Mouse (Mus musculus) adrenal gland, postnatal 25 days (tissue): ENCODE results near the gene Akap7. TPM values are rescaled to one million over a fixed set of nuclear protein-coding genes. Genes with fewer than 3 reads are reported as not detected.

Experiments used
- DNase-seq: peaks from one replicate; pipeline ENCODE4 v3.0.0; 2021; ENCODE audit warnings: mixed read lengths
- long read RNA-seq: library from polyadenylated mRNA; stranded (forward); transcript quantifications from one replicate; pipeline ENCODE4 v2.0.0, GENCODE M21; 2021
- total RNA-seq: library from RNA; stranded (reverse); gene quantifications from 2 replicates; pipeline ENCODE4 v1.2.3, GENCODE M21; 2021

Akap7 gene
- 63.4 and 86.2 TPM in 2 replicates for total RNA-seq
- long read RNA-seq, transcript Akap7-203 (2 exons, 2,321 nt): major isoform, 12 of 44 reads
- long read RNA-seq, partial matches to known transcripts: 2 of 44 reads
- long read RNA-seq, other reads (novel, unspliced or antisense): 28 of 44 reads

DNA sequence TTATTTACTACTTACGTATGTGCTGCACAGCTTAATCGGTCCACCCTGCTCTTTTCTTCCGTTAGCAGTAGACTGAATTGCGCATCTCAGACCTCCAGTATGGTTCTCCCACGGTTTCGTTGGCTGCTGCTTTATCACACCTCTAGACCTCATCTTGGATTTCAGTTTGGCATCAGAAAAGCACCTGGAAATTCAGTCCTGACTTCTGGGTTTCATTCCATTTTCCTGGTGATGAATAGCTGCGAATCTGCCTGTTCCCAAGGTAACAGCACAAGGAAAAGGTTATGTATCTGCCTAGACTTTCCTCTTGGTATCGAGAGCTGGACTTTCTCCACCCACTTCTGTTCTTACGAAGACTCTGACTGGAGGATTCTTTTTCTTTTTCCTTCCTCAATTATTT lies at the start of gene Akap7:
Gene Akap7 (minus strand): TSS at position 101 of the 400 bp plus-strand sequence.
- no peak for DNase-seq

DNA sequence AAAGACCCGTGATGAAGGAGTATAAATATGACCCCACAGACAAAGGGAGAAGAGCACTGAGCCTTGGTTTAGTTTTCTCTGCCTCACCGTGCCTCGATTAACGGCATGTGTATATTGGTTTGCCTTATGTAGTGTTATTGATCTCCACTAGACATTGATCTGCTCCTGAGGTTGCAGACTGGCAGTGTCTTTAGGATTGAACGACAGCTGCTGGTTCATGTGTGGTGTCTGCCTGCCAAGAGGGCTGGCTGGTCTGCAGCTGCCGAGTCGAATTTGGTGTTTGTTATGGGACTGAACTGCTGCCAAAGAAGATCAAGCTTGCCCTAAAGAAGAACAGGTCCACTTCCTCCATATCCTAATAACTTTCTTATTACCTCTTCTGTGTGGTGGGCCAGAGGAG lies 46.7 kb upstream of the Akap7 start:
- no peak for DNase-seq

DNA sequence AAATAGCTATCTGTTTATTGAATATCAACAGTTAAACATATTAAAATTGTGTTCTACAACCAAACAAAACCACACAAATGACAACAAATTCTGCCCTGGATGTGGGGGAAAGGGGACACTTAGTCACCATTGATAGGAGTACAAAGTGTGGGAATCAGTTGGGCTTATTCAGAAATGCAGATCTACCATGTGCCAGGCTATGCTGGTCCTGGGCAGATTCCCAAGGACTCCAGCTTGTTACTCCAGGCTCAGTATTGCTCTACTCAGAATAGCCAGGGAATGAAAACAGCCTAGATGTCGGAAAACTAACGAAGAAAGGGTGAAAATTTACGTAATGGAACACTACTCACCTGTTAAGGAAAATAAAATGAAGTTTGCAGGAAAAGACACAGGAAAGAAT lies 46.3 kb upstream of the Akap7 start:
- DNase-seq: no peak

DNA sequence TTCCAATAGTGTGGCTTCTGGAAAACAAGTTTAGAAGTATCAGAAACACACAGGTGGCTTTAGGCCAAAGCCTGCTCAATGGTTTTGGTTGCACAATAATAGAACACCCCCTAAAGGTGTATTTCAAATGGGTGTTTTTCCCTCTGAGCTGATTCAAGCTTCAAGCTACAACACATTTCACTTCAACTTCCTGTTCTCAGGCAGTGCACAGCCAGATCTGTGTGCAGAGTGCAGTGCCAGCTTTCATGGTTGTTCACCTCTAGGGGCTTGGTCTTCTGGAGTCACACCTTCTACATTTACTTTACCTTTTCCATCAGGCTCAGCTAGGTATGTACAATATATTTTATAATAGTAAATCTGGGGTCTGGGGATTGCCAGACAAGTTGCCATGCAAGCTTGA lies 35.1 kb upstream of the Akap7 start:
- DNase-seq: no peak

DNA sequence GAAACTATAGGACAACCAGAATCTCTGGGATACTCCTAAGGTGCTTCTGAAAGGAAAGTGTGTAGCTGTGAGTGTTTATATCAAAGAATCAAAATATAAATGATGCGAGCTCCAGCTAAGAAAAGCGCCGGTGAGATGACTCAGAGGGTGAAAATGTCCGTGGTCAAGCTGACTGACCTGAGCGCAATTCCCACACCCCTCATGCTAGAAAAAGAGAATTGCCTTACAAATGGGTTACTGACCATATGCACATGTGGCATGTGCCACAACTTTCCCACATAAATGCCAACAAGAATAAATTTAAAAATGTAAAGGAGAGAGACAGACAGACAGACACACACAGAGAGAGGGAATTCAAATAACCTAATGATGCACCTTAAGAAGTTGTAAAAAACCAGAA lies 33.0 kb upstream of the Akap7 start:
- no peak for DNase-seq

DNA sequence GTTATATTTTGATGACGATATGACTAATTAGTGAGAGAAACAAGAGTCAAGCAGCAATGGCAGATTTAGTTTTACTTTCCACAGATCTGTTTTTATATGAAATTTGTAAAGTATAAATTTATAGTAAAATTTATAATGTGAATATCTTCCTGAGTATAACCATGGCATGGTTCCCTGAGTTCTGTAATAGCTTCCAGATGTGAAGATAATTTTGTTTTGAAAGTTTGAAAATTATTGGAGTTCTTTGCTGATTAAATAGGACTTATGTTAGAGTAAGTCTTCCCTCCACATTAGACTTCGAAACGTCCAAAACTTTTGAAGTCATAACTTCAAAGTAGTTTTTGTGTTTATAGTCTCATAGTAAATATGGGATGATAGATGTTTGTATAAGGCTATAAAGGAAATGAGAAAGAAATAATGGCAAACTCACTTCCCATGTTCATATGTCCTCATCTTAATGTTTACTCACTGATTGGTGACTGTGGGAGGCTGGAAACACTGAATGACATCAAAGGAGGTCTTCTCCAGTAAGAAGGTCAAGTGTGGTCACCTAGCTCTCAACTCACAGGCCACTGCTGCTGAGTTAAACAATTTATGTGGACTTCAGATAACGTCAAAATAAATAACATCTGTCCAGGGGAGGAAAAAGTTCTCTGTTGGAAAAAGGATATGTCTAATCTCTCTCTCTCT lies 25.9 kb upstream of the Akap7 start:
- no peak for DNase-seq

DNA sequence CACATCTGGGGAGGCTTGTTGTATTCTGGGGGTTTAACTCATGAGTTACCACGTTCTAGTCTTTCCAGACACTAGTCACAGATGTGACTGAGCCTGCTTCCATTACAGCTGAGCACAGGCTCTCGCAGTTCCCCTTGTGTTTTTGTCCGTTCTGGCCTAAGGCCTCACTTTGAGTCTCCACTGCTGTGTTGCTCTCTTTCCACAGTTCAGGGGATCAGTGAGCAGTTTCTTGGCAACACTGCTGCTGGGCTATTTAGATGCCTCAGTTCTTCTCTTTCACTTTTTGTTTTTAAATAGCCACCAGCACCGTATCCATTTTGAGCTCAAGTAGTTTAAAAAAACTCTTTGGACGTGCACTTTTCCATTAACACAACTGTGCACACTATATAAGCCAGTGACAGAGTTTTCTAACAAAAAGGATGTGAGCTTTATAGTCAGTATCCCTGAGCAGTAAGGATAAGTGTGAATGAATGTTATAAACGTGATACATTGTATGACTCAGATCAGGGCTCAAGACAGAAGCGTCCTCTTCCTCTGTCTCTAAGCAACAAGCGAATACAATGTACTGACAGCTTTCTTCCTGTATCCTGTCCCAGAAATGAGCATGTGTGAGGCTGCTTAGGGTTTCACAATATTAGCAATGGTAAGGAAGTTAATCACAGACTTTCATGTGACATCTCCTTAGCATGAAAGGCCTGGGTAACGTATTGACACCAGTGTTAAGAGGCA lies 23.8 kb upstream of the Akap7 start:
- DNase-seq: no peak

DNA sequence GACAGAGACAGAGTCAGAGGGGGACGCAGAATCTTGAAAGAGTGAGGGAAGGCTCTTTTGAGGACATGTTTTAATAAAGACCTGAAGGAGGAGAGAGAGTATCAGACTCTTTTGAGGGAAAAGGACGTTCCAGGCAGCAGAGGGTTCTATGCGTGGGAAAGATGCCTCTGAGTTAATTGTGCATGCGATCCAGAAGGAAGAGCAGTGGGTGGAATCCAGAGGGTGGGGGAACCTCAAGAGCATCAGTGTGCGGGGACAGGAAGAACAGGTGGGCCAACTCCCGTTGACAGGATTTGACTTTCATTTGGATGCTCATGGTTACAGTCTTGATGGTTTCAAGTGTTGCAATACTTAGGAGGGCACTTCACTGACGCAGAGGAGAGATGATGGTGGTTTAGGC lies 22.4 kb upstream of the Akap7 start:
- DNase-seq: no peak

DNA sequence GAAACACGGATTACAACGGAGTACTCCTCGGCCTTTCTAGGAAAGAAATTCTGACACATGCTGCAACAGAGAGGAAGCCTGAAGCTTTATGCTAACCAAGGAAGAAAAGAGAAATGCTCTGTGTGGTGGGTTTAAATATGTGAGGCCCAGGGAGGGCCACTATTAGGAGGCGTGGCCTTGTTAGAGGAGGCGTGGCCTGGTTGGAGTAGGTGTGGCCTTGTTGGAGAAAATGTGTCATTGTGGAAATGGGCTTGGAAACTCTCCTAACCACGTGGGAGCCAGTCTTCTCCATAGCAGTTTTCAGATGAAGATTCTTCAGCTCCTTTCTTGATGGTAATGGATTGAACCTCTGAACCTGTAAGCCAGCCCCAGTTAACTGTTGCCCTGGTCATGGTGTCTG lies 19.8 kb upstream of the Akap7 start:
- DNase-seq: no peak

DNA sequence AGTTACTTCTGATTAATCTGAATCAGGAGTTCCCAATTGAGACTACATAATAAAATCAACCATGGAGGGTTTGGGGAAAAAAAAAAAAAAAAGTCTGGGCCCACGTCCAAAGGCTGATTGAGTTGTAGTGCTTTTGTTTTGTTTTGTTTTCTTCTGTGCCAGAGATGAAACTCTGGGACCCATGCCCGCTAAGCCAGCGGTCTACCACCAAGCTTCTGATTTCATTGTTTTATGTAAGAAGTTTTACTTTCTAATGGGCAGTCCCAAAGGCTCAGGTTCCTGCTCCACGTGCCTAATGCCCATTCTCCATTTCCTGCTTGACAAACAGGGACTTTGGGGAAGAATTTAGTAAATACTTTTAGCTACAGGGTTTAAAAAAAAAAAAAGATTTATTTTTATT lies 18.0 kb upstream of the Akap7 start:
- no peak for DNase-seq

DNA sequence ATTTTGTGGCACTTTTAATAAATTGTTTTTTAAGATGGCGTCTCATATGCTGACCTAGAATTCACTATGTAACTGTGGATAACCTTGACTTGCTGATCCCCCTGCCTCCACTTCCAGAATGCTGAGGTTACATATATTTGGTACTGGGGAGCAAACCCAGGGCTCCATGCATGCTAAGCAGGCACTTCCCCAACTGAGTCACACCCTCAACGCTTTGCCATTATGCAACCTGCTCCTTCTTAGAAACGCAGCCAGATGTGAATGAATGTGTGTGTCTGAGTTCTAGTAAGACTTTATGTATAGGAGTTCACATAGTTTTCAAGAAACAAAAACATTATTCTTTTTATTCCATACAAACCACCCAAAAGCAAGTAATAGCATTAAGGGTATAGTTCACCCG lies 13.5 kb upstream of the Akap7 start:
- no peak for DNase-seq

DNA sequence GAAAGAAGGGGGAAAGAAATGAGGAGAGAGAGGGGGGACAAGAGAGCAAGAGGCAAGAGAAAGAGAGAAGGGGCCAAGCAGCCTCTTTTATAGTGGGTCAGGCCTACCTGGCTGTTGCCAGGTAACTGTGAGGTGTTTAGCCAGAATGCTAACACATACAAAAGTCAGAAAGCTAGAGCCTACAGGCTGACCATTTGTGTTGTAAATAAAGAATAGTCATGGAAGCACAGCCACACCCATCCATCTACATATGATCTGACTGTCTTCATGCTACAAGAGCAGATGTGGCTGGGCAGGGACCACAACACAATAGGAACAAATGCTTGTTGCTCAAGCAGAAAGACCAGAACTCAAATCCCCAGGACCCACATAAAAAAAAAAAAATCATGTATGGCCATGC lies 11.9 kb upstream of the Akap7 start:
- no peak for DNase-seq

DNA sequence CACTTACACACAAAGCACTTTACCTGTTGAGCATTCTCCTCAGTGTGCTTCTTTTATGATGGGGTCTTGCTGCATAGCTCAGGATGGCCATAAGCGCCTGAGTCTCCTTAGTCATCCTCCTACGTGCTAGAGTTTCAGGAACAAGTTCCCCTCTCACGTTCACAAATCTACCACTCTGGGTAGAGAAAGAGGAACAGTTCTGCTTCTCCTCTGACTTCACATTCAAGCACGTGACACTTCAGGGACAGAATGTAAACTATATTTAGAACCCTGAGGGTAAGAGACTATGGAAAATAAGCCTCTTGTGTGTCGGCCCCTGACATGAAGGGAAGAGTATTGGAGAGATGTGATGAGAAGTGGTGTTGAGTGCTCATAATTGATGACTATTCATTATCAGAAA lies 10.7 kb upstream of the Akap7 start:
- no peak for DNase-seq

DNA sequence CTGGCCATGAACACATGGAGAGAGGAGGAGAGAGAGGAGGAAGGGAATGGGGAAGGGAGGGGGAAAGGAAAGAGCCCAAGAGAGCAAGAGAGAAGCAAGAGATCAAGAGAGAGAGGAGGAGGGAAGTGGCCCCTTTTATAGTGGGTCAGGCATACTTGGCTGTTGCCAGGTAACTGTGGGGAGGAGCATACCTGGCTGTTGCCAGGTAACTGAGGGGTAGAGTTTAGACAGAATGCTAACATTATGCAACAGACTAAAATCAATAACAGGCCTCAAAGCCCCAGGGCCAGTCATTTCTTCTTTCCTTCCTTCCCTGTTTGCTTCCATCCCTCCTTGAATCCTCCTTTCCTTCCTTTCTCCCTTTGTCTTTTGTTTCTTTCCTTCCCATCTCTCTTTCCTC lies 10.0 kb upstream of the Akap7 start:
- DNase-seq: no peak

DNA sequence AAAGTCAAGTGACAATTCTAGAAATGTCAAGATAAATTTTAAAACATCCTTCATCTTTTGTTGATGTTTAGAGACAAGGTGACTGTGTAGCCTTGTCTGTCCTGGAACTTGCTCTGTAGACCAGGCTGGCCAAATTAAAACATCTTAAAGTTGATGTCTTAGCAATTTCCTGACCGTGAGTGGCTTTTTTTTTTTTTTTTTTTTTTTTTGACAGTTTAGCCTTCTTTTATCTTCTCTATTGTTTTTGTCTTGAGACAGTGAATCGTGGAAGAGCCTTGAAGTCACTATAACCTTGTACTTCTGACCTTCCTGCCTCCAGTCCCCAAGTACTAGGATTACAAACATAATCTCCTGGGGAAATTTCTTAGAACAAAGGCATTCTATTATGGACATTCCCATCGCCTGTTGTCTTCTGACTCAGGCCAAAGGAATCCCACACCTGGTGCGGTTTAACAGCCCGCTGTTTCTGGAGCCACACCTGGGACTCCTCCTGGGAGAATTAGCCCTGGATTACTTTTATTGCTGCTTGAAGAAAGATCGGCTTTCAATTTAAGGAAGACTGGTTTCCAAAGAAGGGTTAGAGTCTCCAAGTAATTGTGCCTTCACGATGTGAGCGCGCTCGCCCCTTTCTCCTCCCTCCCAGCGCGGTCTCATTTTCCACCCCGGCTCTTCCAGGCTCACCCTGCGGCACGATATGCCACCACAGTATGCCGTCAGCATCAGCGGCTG lies 6.3 kb upstream of the Akap7 start:
- no peak for DNase-seq

DNA sequence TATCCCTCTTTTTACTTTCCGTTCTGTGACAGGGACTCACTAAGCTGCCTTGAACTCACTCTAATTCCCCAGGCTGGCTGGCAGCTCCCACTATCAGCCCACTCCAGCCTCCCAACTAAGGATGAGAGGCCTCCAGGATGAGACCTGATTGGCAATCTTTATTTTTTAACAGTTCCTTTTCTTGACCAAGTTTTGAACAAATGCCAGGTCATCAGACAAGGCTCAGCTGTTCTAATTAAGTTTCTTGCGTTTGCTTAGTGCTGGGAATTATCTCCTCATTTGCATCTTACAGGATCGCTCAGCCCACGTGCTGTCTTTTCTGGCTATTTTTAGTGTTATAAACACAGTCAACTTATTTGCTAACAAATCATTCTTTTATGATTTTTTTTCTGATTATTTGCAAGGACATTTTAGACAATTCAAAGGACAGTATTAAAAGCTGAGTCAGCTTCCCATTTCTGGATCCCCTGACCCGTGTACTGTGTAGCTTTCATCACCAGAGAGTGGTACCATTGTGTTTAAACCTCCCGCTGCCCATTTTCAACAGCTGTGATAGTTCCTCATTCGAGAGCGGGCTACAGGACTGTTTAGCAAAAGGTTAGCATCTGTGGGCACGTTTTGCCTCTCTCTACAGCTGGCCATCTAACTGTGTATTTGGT lies 4.0 kb upstream of the Akap7 start:
- no peak for DNase-seq

DNA sequence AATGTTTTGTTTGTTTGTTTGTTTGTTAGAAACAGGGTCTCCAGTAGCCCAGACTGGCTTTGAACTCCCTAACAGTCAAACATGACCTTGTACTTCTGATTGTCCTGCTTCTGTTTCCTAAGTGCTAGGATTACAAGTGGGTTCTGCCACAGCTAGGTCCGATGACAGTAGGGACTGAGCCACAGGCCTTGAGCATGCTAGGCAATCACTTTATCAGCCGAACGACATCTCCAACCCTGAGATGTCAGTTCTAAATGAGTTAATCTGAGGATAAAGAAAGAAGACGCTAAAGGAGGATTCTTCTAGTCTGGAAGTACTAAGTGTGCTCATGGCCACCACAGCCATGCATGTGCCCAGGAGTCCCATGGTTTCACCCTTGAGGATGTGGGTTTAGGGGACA lies 3.1 kb upstream of the Akap7 start:
- no peak for DNase-seq

DNA sequence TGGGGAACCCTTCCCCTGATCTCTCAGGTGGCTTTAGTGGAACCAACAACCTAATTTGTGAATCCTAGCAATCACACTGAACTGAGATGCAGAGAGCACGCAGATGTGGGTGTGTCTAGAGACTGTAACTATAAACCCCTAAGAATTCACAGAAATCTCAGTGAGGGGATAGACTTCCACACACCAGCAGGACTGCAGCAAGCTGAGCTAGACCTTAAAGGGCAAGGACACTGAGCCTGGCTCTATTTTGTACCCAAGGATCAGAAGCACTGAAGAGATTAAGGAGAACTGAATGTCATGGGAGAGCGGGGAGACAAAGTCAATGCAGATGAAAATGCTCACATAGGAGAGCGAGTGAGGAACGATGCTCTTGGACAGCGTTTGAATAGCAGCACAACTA lies 2.3 kb upstream of the Akap7 start:
- no peak for DNase-seq

DNA sequence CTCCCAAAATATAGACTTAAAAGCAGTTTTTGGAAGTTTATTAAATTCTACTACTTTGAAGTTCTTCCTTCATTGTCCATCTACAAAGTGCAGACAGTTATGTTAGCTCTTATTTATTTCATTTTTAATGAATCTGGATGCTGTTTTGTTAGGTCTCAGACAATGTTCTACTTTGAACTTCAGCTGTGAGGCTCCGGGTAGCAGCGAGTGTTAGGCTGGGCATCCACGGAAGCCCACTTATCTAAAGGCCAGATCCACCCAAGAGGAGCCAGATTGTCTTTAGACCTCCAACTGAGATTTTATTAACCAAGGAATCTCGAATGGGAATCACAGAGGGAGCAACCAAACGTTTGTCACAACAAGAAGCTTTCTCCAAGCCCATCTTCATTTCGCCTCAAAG lies 2.5 kb downstream of the Akap7 start:
- DNase-seq: no peak

DNA sequence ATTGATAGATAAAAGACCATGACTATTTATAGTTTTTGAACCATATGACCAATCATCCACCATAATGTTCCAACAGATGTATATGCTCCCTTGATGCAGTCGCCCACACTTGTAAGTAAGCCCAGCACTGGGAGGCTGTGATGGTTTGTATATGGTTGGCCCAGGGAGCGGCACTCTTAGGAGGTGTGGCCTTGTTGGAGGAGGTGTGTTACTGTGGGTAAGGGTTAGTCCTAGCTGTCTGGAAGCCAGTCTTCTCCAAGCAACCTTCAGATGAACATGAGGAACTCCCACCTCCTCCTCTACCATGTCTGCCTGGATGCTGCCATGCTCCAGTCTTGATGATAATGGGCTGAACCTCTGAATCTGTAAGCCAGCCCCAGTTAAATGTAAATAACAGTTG lies 3.1 kb downstream of the Akap7 start:
- no peak for DNase-seq

DNA sequence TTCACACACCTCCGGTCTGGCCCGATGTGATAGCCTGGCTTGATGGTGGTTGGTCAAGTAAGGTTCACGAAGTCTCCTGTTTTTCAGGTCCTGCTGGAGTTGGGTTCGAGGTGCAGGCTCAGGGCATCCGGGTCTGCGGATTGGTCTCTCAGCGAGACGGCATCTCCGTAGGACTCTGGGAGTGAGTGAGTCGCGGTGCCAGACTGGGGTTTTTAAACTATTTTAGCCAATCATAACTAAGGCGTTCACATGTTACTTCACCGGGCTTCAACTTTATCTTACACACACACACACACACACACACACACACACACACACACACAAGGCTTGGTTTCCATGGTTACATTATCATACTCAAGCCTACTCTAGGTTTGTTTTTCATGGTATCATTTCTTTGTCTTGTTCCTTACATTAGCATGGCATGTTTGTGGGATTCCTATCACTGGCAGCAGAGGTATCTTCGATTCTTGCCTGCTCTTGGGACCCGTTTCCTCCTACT lies 8.6 kb downstream of the Akap7 start:
- no peak for DNase-seq

DNA sequence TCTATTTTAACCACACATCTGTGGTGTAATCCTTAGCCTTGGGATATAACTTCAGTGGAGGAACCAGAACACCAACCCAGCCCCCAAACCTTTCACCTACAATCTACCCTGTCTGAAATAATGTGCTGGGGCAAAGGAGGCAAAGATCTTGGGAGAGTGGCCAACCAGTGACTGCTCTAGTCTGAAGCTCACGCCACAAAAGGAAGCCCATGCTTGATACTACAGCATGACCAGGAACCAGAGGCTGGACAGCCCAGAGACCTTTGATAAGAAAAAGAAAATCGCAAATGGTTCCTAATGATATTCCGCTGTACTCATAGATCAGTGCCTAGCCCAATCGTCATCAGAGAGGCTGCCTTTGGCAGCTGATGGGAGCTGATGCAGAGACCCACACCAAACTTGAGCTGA lies 9.4 kb downstream of the Akap7 start:
- DNase-seq: no peak
